Mouse (Mus musculus): ENCODE results near the gene 1190007I07Rik. TPM values are rescaled to one million over a fixed set of nuclear protein-coding genes. Genes with fewer than 3 reads are reported as not detected.

The 1190007I07Rik gene
- polyA plus RNA-seq (2015; fragmentation: Nextera tagmentation; extraction: Ambion mirVana): 39.3 and 44.6 TPM in 2 replicates

DNA sequence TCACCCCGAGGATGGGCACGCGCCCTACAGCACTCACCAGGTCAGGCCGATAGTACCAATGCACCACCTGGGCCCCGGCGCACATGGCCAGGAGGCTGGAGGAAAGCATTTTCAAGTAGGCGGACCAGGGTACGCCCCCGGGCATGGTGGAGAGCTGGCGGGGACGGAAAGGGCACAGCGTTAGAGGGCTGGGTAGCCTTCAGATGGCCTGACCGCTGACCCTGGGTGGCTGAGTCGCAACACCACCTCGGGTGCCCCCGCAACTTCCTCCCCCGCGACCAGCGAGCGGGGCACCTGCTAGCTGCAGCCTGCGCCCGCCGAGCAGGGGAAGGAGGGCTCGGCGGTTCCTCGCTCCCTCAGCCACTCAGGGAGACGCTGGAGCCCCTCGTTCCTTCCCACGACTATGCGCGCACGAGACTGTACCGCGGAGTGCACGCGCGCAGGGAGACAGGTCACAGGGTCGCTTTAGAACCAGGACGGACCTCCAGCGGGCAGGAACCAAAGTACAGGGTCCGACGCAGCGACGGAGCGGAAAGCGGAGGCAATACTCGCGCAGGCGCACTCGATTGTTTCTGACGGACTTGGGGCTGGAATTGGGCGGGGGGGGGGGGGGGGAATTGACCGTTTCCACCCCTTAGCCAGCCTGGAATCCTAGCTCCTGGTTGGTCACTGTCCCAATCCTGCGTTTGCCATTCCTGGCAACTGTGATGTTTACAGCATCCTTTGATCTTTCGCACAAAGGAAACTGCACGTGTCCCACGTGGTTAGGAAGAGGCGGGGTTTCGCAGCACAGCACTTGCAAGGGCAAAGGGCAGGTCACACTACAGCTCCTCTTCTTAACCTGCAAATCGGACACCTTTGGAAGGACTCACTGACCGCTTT, at the start of gene 1190007I07Rik:
Gene 1190007I07Rik (minus strand): TSS at position 558 of the 882 bp plus-strand sequence.
- Histone ChIP-seq H3K4me2 (peak within 1 kb of the TSS; percentile 70), H3K9me3 (replicated peaks) (no peaks in the 10 kb centered on the region), H3K9ac (replicated peaks) (peak within 1 kb of the TSS; percentile 81), H3K4me3 (replicated peaks) (peak within 1 kb of the TSS; percentile 73), H3K4me1 (peaks cover 13% of the 10 kb centered on the region), H3K36me3 (no peaks in the 10 kb centered on the region), H3K27me3 (replicated peaks) (no peaks in the 10 kb centered on the region), H3K27ac (replicated peaks) (peak within 1 kb of the TSS; percentile 88)
- WGBS: under 1% methylated on average over 59 of the region's 61 CpGs
- peak; percentile 88 for ATAC-seq (ENCODE audit: low FRiP score)

DNA sequence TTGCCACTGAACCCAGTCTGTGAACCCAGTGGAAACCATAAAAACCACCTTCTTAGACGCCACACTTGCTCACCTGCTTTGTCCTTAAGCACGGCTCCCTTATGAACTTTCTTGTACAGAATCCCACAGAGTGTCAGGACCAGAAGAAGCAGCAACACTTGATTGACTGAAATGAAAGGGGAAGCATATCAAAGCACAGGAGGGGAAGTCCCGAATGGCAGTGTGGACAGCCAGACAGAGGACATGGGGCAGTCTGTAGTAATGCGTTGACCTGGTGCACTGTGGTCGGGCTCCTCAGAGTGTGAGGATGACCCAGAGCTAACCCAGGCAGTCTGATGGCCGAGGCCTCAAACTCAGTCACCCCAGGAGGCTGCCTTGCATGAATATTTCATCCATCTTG, 47.2 kb upstream of the 1190007I07Rik start:
- H3K36me3 ChIP-seq: no peaks in the 10 kb centered on the region
- no peaks in the 10 kb centered on the region for H3K9me3 ChIP-seq (replicated peaks)
- no peak for ATAC-seq (ENCODE audit: low FRiP score)
- no peak overlapping the region for H3K4me2 ChIP-seq
- H3K27me3 ChIP-seq (replicated peaks): no peaks in the 10 kb centered on the region
- WGBS: 78% methylated on average over 6 of the region's 6 CpGs
- H3K27ac ChIP-seq (replicated peaks): no peak overlapping the region
- no peak overlapping the region for H3K4me3 ChIP-seq (replicated peaks)
- H3K9ac ChIP-seq (replicated peaks): no peak overlapping the region
- H3K4me1 ChIP-seq: peaks cover 3% of the 10 kb centered on the region; the same call in 1 of the 2 replicates

DNA sequence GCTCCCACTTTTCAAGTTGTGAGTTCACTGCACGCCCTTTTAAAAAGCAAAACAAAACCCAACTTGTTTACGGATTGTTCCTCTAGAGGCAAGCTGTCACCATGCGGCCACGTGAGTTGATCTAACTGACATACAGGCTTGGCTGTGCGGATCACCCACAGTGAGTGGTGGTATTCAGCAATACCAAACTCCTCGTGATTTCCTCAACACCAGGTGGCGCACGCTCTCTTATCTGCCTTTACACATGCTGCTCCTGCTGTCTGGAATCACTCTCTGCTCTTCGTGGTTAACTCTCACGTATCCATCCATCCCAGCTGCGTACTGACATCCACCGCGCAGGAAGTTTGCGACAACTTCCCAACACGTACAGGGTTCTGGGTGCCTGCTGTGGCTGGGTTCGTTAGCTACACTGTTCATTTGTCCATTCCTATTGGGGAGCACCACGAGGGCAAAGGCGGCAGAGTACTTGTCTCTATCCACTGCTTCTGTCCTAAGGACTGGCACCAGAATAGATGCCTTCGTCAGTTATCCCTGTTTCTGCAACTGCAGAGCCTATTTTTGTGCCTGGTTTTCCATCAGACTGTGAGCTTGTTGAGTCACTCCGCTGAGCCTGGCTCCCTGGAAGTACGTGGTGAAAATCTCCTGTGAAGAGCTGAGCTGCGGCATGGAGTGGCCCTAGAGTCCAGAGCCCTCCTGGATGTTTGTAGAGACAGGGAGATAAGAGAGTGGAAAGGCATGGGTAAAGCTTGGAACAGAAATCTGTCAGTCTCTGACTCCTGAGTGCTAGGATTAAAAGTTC, 43.6 kb upstream of the 1190007I07Rik start:
- Histone ChIP-seq H3K4me1 (peaks cover 3% of the 10 kb centered on the region; the same call in 1 of the 2 replicates), H3K36me3 (no peaks in the 10 kb centered on the region), H3K4me3 (replicated peaks) (no peak overlapping the region; the same call in 1 of the 2 replicates), H3K9me3 (replicated peaks) (no peaks in the 10 kb centered on the region), H3K4me2 (peak overlapping the region; percentile 50), H3K27ac (replicated peaks) (no peak overlapping the region), H3K9ac (replicated peaks) (0 out of 2 replicates have a peak overlapping the region, but pooled peaks have one; percentile 38), H3K27me3 (replicated peaks) (no peaks in the 10 kb centered on the region)
- WGBS: 22% methylated on average over 22 of the region's 22 CpGs
- ATAC-seq (ENCODE audit: low FRiP score): peak; percentile 94

DNA sequence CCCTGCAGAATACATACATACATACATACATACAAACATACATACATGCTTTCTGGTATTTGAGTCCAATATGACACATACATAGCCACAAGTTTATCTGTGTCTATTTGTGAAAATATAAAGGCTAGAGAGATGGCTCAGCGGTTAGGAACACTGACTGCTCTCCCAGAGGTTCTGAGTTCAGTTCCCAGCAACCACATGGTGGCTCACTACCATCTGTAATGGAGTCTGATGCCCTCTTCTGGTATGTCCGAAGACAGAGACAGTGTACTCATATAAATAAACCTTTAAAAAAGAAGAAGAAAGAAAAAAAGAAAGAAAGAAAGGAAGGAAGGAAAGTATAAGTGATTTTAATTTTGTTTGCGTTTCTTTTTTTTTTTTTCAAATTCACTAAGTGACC, 42.9 kb upstream of the 1190007I07Rik start:
- H3K4me1 ChIP-seq: peaks cover 3% of the 10 kb centered on the region; the same call in 1 of the 2 replicates
- H3K4me2 ChIP-seq: no peak overlapping the region
- no peaks in the 10 kb centered on the region for H3K9me3 ChIP-seq (replicated peaks)
- no peaks in the 10 kb centered on the region for H3K36me3 ChIP-seq
- no peak overlapping the region for H3K9ac ChIP-seq (replicated peaks)
- H3K4me3 ChIP-seq (replicated peaks): no peak overlapping the region
- ATAC-seq (ENCODE audit: low FRiP score): no peak
- no peak overlapping the region for H3K27ac ChIP-seq (replicated peaks)
- WGBS: 62% methylated on average over 3 of the region's 3 CpGs
- no peaks in the 10 kb centered on the region for H3K27me3 ChIP-seq (replicated peaks)

DNA sequence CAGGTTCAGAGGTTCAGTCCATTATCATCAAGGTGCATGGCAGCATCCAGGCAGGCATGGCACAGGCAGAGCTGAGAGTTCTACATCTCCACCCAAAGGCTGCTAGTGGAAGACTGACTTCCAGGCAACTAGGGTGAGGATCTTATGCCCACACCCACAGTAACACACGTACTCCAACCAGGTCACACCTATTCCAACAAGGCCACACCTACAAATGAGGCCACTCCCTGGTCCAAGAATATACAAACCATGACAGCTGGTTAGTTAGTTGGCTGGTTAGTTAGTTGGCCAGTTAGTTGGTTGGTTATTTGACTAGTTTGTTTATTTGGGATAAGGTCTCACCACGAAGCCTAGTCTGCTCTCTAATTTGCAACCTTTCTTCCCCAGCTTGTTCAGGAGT, 40.3 kb upstream of the 1190007I07Rik start:
- H3K4me2 ChIP-seq: no peak overlapping the region
- no peaks in the 10 kb centered on the region for H3K36me3 ChIP-seq
- no peaks in the 10 kb centered on the region for H3K9me3 ChIP-seq (replicated peaks)
- no peak overlapping the region for H3K4me3 ChIP-seq (replicated peaks)
- 86% methylated on average over 2 of the region's 2 CpGs for WGBS
- ATAC-seq (ENCODE audit: low FRiP score): no peak
- peaks cover 3% of the 10 kb centered on the region; the same call in 1 of the 2 replicates for H3K4me1 ChIP-seq
- no peak overlapping the region for H3K9ac ChIP-seq (replicated peaks)
- no peak overlapping the region for H3K27ac ChIP-seq (replicated peaks)
- no peaks in the 10 kb centered on the region for H3K27me3 ChIP-seq (replicated peaks)

DNA sequence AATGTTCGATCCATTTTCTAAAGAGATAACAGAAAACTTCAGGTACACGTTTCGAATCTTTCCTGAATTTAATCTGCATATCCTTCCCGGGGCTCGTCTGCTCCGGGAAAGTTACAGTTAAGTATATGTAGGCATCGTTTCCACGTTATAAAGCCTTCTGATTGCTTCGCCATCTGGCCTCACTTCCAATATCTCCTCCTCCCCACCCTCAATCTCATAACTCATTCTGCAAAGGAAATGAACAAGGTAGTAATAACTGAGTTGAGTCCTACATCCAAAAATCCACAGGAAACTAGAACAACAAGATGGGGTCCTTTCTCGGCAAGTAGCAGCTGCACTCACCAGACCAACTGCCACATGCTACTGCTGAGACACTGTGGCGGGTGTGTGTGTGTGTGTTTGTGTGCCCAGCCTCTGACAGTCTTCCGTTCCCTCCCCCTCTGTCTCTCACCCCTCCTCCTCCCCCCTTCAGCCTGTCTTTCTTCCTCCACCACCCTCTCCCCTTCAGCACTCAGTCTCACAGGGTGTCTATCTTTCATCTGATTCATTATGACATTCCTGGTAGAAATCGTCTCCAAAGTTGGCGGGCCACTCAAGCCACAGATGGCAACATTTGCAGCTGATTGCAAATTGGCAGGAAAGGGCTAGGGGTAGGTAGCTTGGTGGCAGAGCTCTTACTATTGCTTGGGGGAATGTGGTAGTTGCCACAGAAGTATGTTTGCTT, 39.4 kb upstream of the 1190007I07Rik start:
- H3K4me2 ChIP-seq: no peak overlapping the region
- no peak for ATAC-seq (ENCODE audit: low FRiP score)
- H3K9ac ChIP-seq (replicated peaks): no peak overlapping the region
- 79% methylated on average over 14 of the region's 14 CpGs for WGBS
- no peaks in the 10 kb centered on the region for H3K36me3 ChIP-seq
- no peak overlapping the region for H3K4me3 ChIP-seq (replicated peaks)
- H3K27me3 ChIP-seq (replicated peaks): no peaks in the 10 kb centered on the region
- no peak overlapping the region for H3K27ac ChIP-seq (replicated peaks)
- H3K9me3 ChIP-seq (replicated peaks): no peaks in the 10 kb centered on the region
- peaks cover 3% of the 10 kb centered on the region; the same call in 1 of the 2 replicates for H3K4me1 ChIP-seq

DNA sequence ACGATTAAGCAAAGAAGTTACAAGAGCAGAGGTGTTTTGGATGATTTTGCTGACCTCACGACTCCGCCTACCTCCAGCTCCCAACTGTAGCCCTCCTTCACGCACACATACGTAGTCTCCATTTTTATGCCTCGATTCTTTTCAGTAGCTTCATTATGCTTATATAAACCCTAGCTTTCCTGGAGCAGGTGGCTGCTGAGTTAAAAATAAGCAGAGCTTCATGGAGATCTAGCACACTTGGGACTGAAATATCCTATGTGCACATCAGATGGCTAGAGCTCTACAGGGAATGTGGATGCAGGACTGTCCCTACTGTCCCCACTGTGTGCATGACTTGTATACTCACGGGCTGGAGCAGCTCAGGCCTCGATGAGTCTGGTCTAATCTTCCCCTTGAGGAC, 38.8 kb upstream of the 1190007I07Rik start:
- no peaks in the 10 kb centered on the region for H3K36me3 ChIP-seq

DNA sequence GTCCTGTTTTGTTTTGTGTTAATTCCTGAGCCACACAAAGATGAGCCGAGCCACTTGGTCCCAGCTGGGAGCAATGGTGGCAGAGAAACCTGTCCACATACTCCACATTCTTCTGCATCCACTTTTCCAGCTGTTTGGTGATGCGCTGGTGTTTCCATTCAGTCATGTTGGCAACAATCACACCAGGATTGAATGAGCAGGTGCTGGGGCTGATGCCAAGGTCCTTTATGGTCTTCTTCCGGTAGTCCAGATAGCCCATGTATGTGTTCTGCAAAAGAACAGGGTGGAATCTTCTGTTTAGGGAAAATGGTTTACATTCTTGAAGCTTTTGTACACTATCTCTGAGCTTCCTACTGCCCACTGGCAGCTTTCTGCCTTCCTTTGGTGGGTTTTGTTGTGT, 31.6 kb upstream of the 1190007I07Rik start:
- H3K4me3 ChIP-seq (replicated peaks): no peak overlapping the region

More for the DNA sequence above, 38.8 kb upstream of the 1190007I07Rik start:
- no peaks in the 10 kb centered on the region for H3K9me3 ChIP-seq (replicated peaks)
- H3K4me3 ChIP-seq (replicated peaks): no peak overlapping the region
- no peaks in the 10 kb centered on the region for H3K27me3 ChIP-seq (replicated peaks)
- no peak for ATAC-seq (ENCODE audit: low FRiP score)
- H3K4me1 ChIP-seq: peaks cover 3% of the 10 kb centered on the region; the same call in 1 of the 2 replicates
- no peak overlapping the region for H3K4me2 ChIP-seq
- 91% methylated on average over 8 of the region's 8 CpGs for WGBS
- H3K9ac ChIP-seq (replicated peaks): no peak overlapping the region
- H3K27ac ChIP-seq (replicated peaks): no peak overlapping the region

DNA sequence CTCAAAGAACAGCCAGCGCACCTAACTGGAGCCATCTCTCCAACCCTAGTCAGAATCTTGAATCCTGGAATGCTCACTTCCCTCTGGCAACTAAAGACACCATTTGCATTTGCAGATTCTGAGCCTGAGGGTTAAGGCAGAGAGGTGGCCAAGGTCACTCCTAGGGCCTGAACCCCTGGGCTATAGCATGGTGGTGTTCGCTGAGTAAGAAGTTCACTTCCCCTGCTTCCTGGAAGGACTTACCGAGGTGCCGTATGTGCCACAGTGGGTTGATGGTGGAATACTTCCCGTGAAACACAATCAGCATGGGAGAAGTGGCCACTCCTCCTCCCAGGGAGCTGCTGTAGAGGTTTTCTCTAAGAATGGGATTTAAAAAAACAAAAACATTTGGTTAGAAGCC, 29.6 kb upstream of the 1190007I07Rik start:
- peaks cover 22% of the 10 kb centered on the region for H3K36me3 ChIP-seq
- no peak overlapping the region for H3K4me2 ChIP-seq
- H3K4me1 ChIP-seq: no peaks in the 10 kb centered on the region
- H3K4me3 ChIP-seq (replicated peaks): no peak overlapping the region
- H3K27me3 ChIP-seq (replicated peaks): no peaks in the 10 kb centered on the region
- H3K9me3 ChIP-seq (replicated peaks): no peaks in the 10 kb centered on the region
- ATAC-seq (ENCODE audit: low FRiP score): no peak
- 75% methylated on average over 5 of the region's 5 CpGs for WGBS
- H3K9ac ChIP-seq (replicated peaks): no peak overlapping the region
- no peak overlapping the region for H3K27ac ChIP-seq (replicated peaks)

More for the DNA sequence above, 31.6 kb upstream of the 1190007I07Rik start:
- H3K27ac ChIP-seq (replicated peaks): no peak overlapping the region
- no peaks in the 10 kb centered on the region for H3K9me3 ChIP-seq (replicated peaks)
- peaks cover 16% of the 10 kb centered on the region for H3K36me3 ChIP-seq
- H3K4me1 ChIP-seq: no peaks in the 10 kb centered on the region
- 85% methylated on average over 3 of the region's 3 CpGs for WGBS
- no peaks in the 10 kb centered on the region for H3K27me3 ChIP-seq (replicated peaks)
- H3K9ac ChIP-seq (replicated peaks): no peak overlapping the region
- ATAC-seq (ENCODE audit: low FRiP score): no peak
- H3K4me2 ChIP-seq: no peak overlapping the region

DNA sequence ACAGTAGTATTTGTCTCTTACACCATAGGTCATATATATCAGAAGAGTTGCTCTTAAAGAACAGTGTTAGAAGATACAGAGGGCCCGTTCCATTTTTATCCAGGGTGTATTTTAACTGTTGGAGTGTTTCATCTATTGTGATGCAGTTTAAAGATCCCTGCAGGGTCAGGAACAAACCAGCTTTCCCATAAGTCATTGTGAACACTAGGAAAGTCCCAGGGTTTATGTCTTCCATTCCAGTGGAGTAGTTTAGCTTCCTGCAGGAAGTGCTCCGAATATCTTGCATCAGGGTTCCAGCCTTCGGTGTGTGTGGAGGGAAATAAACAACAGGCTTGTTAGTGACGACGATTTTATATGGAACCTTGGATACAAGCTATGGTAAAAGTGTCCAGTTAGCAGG, 28.2 kb upstream of the 1190007I07Rik start:
- no peak overlapping the region for H3K27ac ChIP-seq (replicated peaks)
- H3K9me3 ChIP-seq (replicated peaks): no peaks in the 10 kb centered on the region
- 90% methylated on average over 5 of the region's 5 CpGs for WGBS
- ATAC-seq (ENCODE audit: low FRiP score): no peak
- no peak overlapping the region for H3K4me3 ChIP-seq (replicated peaks)
- no peaks in the 10 kb centered on the region for H3K4me1 ChIP-seq
- H3K9ac ChIP-seq (replicated peaks): no peak overlapping the region
- H3K36me3 ChIP-seq: peaks cover 34% of the 10 kb centered on the region
- H3K27me3 ChIP-seq (replicated peaks): no peaks in the 10 kb centered on the region
- H3K4me2 ChIP-seq: no peak overlapping the region

DNA sequence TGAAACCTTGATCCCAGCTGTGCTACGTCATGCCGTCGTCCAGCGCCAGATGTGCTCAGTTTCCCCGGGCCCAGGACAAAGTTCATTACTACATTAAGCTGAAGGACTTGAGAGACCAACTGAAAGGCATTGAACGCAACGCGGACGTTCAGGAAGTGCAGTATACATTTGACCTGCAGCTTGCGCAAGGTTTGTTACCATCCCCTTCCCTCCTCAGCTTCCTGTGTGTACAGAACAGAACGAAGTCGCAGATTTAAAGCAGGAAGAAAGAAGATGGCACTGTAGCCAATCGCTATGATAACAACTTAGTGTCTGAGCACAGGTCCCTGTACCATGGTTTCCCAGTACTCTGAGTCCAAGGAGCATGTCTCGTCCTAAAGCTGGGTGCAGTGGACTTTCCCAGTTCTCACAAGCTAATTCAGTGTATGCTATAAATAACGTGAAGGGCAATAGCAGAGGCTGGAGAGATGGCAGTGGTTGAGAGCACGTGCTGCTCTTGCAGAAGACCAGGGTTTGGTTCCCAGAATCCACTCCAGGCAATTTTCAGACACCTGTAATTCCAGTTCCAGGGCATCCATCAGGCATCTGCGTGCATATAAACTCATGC, 24.3 kb upstream of the 1190007I07Rik start:
- no peak overlapping the region for H3K9ac ChIP-seq (replicated peaks)
- WGBS: 96% methylated on average over 17 of the region's 17 CpGs
- ATAC-seq (ENCODE audit: low FRiP score): no peak
- no peaks in the 10 kb centered on the region for H3K27me3 ChIP-seq (replicated peaks)
- no peak overlapping the region for H3K4me3 ChIP-seq (replicated peaks)
- no peak overlapping the region for H3K27ac ChIP-seq (replicated peaks)
- no peaks in the 10 kb centered on the region for H3K9me3 ChIP-seq (replicated peaks)
- peaks cover 67% of the 10 kb centered on the region for H3K36me3 ChIP-seq
- H3K4me1 ChIP-seq: no peaks in the 10 kb centered on the region
- no peak overlapping the region for H3K4me2 ChIP-seq

Data from neural tube, embryonic 15.5 days (tissue).